ENCODE assay signal across 26 mouse cellular contexts in the genomic region with DNA sequence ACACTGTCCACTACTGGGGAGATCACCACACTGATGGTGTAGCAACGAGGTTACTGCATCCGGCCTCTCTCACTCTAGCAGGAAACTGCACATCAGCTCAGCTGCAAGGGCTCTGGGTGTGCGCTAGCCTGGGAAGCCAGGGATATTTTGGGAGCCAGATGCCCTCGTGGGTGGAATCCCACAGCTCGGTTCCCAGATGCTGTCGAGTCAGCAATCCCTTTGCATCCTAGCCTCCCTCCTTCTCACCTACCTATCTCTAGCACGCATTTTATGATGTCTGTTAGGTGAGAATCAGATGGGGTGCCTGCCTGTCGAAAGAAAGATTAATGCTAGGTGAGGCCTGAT.
A peak's percentile ranks its signal among the peaks of the same experiment; 100 is the strongest.
DNase-seq lines count a peak whose midpoint lies in the region; ATAC-seq and TF ChIP-seq lines count a peak whose summit lies in the region.
"Had no signal": no experiment of that assay in that cellular context is flagged by ENCODE, and none has a peak within 500 bp of the region (broad histone marks: within the 10 kb centered on the region; RNA-seq: fewer than 3 reads in every experiment).

No protein-coding gene starts in this region.

- H3K9ac ChIP-seq in forebrain, postnatal 0 days, result no peak overlapping the region
- no peak overlapping the region for H3K9ac ChIP-seq in hindbrain, postnatal 0 days (replicated peaks; ENCODE audit: low read length)
- H3K9ac ChIP-seq in hindbrain, embryonic 16.5 days (ENCODE audit: low read depth, low read length), result no peak overlapping the region
- H3K9ac ChIP-seq: embryonic facial prominence, embryonic 12.5 days; embryonic facial prominence, embryonic 15.5 days; forebrain, embryonic 12.5 days; forebrain, embryonic 15.5 days; hindbrain, embryonic 12.5 days; hindbrain, embryonic 15.5 days had no signal

- no peak for TF ChIP-seq CTCF in forebrain, postnatal 0 days (IDR thresholded peaks at IDR 0.05; ENCODE audit: low read depth)
- TF ChIP-seq CTCF in hindbrain, postnatal 0 days (IDR thresholded peaks at IDR 0.05; ENCODE audit: low read depth), result no peak

- H3K27me3 ChIP-seq in forebrain, postnatal 0 days (ENCODE audit: insufficient read depth, low read length), result no peaks in the 10 kb centered on the region
- H3K27me3 ChIP-seq in forebrain, embryonic 10.5 days (ENCODE audit: poor library complexity, severe bottlenecking), result no peaks in the 10 kb centered on the region
- H3K27me3 ChIP-seq in hindbrain, postnatal 0 days (ENCODE audit: insufficient read depth, low read length), result no peaks in the 10 kb centered on the region
- H3K27me3 ChIP-seq in hindbrain, embryonic 16.5 days (replicated peaks; ENCODE audit: control insufficient read depth, insufficient read depth, low read length), result no peaks in the 10 kb centered on the region
- H3K27me3 ChIP-seq: embryonic facial prominence, embryonic 12.5 days; forebrain, embryonic 12.5 days; forebrain, embryonic 15.5 days; hindbrain, embryonic 12.5 days; hindbrain, embryonic 15.5 days had no signal

- DNase-seq in forebrain, postnatal 0 days, result peak; percentile 29
- no peak for DNase-seq in forebrain, embryonic 10.5 days (ENCODE audit: extremely low spot score, low spot score)
- DNase-seq in hindbrain, postnatal 0 days (ENCODE audit: low spot score), result no peak
- peak; percentile 26 to 34 for DNase-seq in left cerebral cortex, postnatal 36 days (ENCODE audit: low spot score in 2 of 2)
- no peak for DNase-seq in left cerebral cortex, postnatal 10 days (ENCODE audit: extremely low spot score in 1 of 2, low spot score in 2 of 2)
- peak; percentile 29 for DNase-seq in right cerebral cortex, postnatal 14 days
- DNase-seq in right cerebral cortex, postnatal 4 days, result no peak
- DNase-seq: adrenal gland, adult 8-10 months; adrenal gland, postnatal 36 days; cerebellum, adult 11 months; cerebellum, adult 2 months; cerebellum, adult 9-11 months; cerebellum, postnatal 25 days; gastrocnemius, adult 2 months; gastrocnemius, postnatal 14 days; heart, adult 11 months had no signal

- no peaks in the 10 kb centered on the region for H3K9me3 ChIP-seq in forebrain, postnatal 0 days (ENCODE audit: low read length)
- H3K9me3 ChIP-seq in forebrain, embryonic 10.5 days, result no peaks in the 10 kb centered on the region
- no peaks in the 10 kb centered on the region for H3K9me3 ChIP-seq in hindbrain, postnatal 0 days (ENCODE audit: low read length)
- no peaks in the 10 kb centered on the region for H3K9me3 ChIP-seq in hindbrain, embryonic 16.5 days (ENCODE audit: control insufficient read depth, low read length)
- H3K9me3 ChIP-seq: embryonic facial prominence, embryonic 12.5 days; embryonic facial prominence, embryonic 15.5 days; forebrain, embryonic 12.5 days; forebrain, embryonic 15.5 days; hindbrain, embryonic 12.5 days; hindbrain, embryonic 15.5 days had no signal

- intact Hi-C loops in left cerebral cortex, postnatal 36 days (cut with DNase I), result no loop called here
- intact Hi-C loops in left cerebral cortex, postnatal 10 days (cut with DNase I), result no loop called here

- no peak overlapping the region for H3K27ac ChIP-seq in forebrain, postnatal 0 days (ENCODE audit: low read depth, low read length)
- H3K27ac ChIP-seq in forebrain, embryonic 10.5 days, result no peak overlapping the region
- H3K27ac ChIP-seq in hindbrain, postnatal 0 days, result no peak overlapping the region
- no peak overlapping the region for H3K27ac ChIP-seq in hindbrain, embryonic 16.5 days (ENCODE audit: low read depth, low read length)
- H3K27ac ChIP-seq: embryonic facial prominence, embryonic 12.5 days; embryonic facial prominence, embryonic 15.5 days; forebrain, embryonic 12.5 days; forebrain, embryonic 15.5 days; gastrocnemius, adult 2 months; hindbrain, embryonic 12.5 days; hindbrain, embryonic 15.5 days had no signal

- H3K4me1 ChIP-seq in forebrain, postnatal 0 days (ENCODE audit: insufficient read depth), result peaks cover 3% of the 10 kb centered on the region; the same call in 1 of the 2 replicates
- H3K4me1 ChIP-seq in forebrain, embryonic 10.5 days, result no peaks in the 10 kb centered on the region
- H3K4me1 ChIP-seq in hindbrain, postnatal 0 days (ENCODE audit: insufficient read depth, low read length), result no peaks in the 10 kb centered on the region
- no peaks in the 10 kb centered on the region for H3K4me1 ChIP-seq in hindbrain, embryonic 16.5 days (ENCODE audit: control insufficient read depth, insufficient read depth, low read depth, low read length)
- H3K4me1 ChIP-seq: embryonic facial prominence, embryonic 12.5 days; embryonic facial prominence, embryonic 15.5 days; forebrain, embryonic 12.5 days; hindbrain, embryonic 12.5 days had no signal

- ATAC-seq in forebrain, postnatal 0 days, result peak; percentile 42
- ATAC-seq in hindbrain, postnatal 0 days, result 0 out of 2 replicates have a peak, but pooled peaks have one; percentile 27
- ATAC-seq in hindbrain, embryonic 16.5 days, result no peak
- ATAC-seq: activated CD4-positive, CD25-positive, alpha-beta regulatory T cell, adult 4 months; forebrain, embryonic 15.5 days; inflammation-experienced regulatory T-cells, adult 6 months had no signal

- H3K4me2 ChIP-seq in forebrain, postnatal 0 days (ENCODE audit: low read depth), result no peak overlapping the region
- no peak overlapping the region for H3K4me2 ChIP-seq in hindbrain, postnatal 0 days (ENCODE audit: low read depth, low read length)
- H3K4me2 ChIP-seq in hindbrain, embryonic 16.5 days (ENCODE audit: low read length), result no peak overlapping the region
- H3K4me2 ChIP-seq: embryonic facial prominence, embryonic 12.5 days; embryonic facial prominence, embryonic 15.5 days; forebrain, embryonic 12.5 days; forebrain, embryonic 15.5 days; heart, embryonic 11.5 days; hindbrain, embryonic 12.5 days; hindbrain, embryonic 15.5 days had no signal

- no peak overlapping the region for H3K4me3 ChIP-seq in forebrain, postnatal 0 days (ENCODE audit: low read depth, low read length)
- H3K4me3 ChIP-seq in forebrain, embryonic 10.5 days, result no peak overlapping the region
- H3K4me3 ChIP-seq in hindbrain, postnatal 0 days (ENCODE audit: low read length), result no peak overlapping the region
- no peak overlapping the region for H3K4me3 ChIP-seq in hindbrain, embryonic 16.5 days (ENCODE audit: low read length)
- H3K4me3 ChIP-seq: embryonic facial prominence, embryonic 12.5 days; embryonic facial prominence, embryonic 15.5 days; forebrain, embryonic 12.5 days; forebrain, embryonic 15.5 days; gastrocnemius, adult 2 months; hindbrain, embryonic 12.5 days; hindbrain, embryonic 15.5 days had no signal

- no peaks in the 10 kb centered on the region for H3K36me3 ChIP-seq in forebrain, postnatal 0 days (ENCODE audit: insufficient read depth)
- H3K36me3 ChIP-seq in forebrain, embryonic 10.5 days (replicated peaks), result no peaks in the 10 kb centered on the region
- H3K36me3 ChIP-seq in hindbrain, postnatal 0 days (ENCODE audit: insufficient read depth, low read length), result no peaks in the 10 kb centered on the region
- H3K36me3 ChIP-seq in hindbrain, embryonic 16.5 days (ENCODE audit: control insufficient read depth, insufficient read depth, low read length), result no peaks in the 10 kb centered on the region
- H3K36me3 ChIP-seq: embryonic facial prominence, embryonic 12.5 days; embryonic facial prominence, embryonic 15.5 days; forebrain, embryonic 12.5 days; forebrain, embryonic 15.5 days; hindbrain, embryonic 12.5 days; hindbrain, embryonic 15.5 days had no signal

- 77% methylated on average over 8 of the region's 8 CpGs for WGBS in forebrain, postnatal 0 days
- WGBS in forebrain, embryonic 10.5 days, result 86% methylated on average over 8 of the region's 8 CpGs
- 69% methylated on average over 8 of the region's 8 CpGs for WGBS in hindbrain, postnatal 0 days
- 69% methylated on average over 8 of the region's 8 CpGs for WGBS in hindbrain, embryonic 16.5 days

Comparison
In these comparisons a context has a peak if more than half of its experiments do, and no peak if none do; other contexts are left out.
1. DNase-seq: peak in forebrain, postnatal 0 days (single experiment), left cerebral cortex, postnatal 36 days (2 of 2) and right cerebral cortex, postnatal 14 days (single experiment); none in forebrain, embryonic 10.5 days (single experiment), hindbrain, postnatal 0 days (single experiment), left cerebral cortex, postnatal 10 days (0 of 2) and right cerebral cortex, postnatal 4 days (single experiment).